Mouse (Mus musculus) forebrain, embryonic 15.5 days (tissue): ENCODE results near the gene Twf1. TPM values are rescaled to one million over a fixed set of nuclear protein-coding genes. Genes with fewer than 3 reads are reported as not detected.

Experiments
- ATAC-seq: fragments of 200-750 bp; cut with Nextera tagmentation; replicated peaks from 2 replicates; pipeline ENCODE4 v1.8.0; 2017; ENCODE audit warnings: mild to moderate bottlenecking, moderate TSS enrichment, moderate library complexity
- H3K27ac ChIP-seq: fragments of 300-500 bp; sonication (generic); replicated peaks from 2 replicates; pipeline ENCODE4 v1.5.1; 2015; ENCODE audit warnings: mild to moderate bottlenecking, inconsistent platforms
- H3K27me3 ChIP-seq: fragments of 300-500 bp; sonication (generic); 2 replicates; pipeline ENCODE4 v1.6.1; 2015; ENCODE audit warnings: inconsistent platforms
- H3K36me3 ChIP-seq: fragments of 300-500 bp; sonication (generic); 2 replicates; pipeline ENCODE4 v1.6.1; 2015; ENCODE audit warnings: mild to moderate bottlenecking, inconsistent platforms
- H3K4me1 ChIP-seq: fragments of 300-500 bp; sonication (generic); 2 replicates; pipeline ENCODE4 v1.6.1; 2015; ENCODE audit warnings: inconsistent platforms
- H3K4me2 ChIP-seq: fragments of 300-500 bp; sonication (generic); replicated peaks from 2 replicates; pipeline ENCODE4 v1.6.1; 2015; ENCODE audit warnings: mild to moderate bottlenecking, inconsistent platforms
- H3K4me3 ChIP-seq: fragments of 300-500 bp; sonication (generic); 2 replicates; pipeline ENCODE4 v1.5.1; 2015; ENCODE audit warnings: mild to moderate bottlenecking, inconsistent platforms
- H3K9ac ChIP-seq: fragments of 300-500 bp; sonication (generic); replicated peaks from 2 replicates; pipeline ENCODE4 v1.6.1; 2015; ENCODE audit warnings: mild to moderate bottlenecking, inconsistent platforms
- H3K9me3 ChIP-seq: fragments of 300-500 bp; sonication (generic); 2 replicates; pipeline ENCODE4 v1.6.1; 2016; ENCODE audit warnings: inconsistent platforms
- WGBS: fragments of 180-500 bp; shearing (Covaris S2); methylation state at CpG from one replicate; pipeline ENCODE4 v1.1.7; 2015; ENCODE audit warnings: mixed read lengths; 5-methylcytosine and 5-hydroxymethylcytosine counted together
- polyA plus RNA-seq: library from polyadenylated mRNA; unstranded; fragments of >200 nt; fragmentation: Nextera tagmentation; extraction: Ambion mirVana; gene quantifications from 2 replicates; pipeline ENCODE4 v1.2.1, GENCODE M21; 2015

The Twf1 gene
- polyA plus RNA-seq, 1 experiment from 2014 or later: 98.6 TPM

- H3K9me3 ChIP-seq: no peaks in the 10 kb centered on the region
- no peaks in the 10 kb centered on the region for H3K36me3 ChIP-seq
- H3K27ac ChIP-seq: no peak overlapping the region
- ATAC-seq: no peak
- H3K4me3 ChIP-seq: no peak overlapping the region
- no peaks in the 10 kb centered on the region for H3K4me1 ChIP-seq
- H3K4me2 ChIP-seq: no peak overlapping the region
- H3K9ac ChIP-seq: no peak overlapping the region
- whole genome bisulfite sequencing: 90% methylated on average over 10 of the region's 10 CpGs
- no peaks in the 10 kb centered on the region for H3K27me3 ChIP-seq
Observed at GRCm38 (mm10) chr15:94568496-94569182, 21.1 kb downstream of the Twf1 start.

- Histone ChIP-seq H3K9me3 (no peaks in the 10 kb centered on the region), H3K4me2 (no peak overlapping the region), H3K36me3 (no peaks in the 10 kb centered on the region), H3K4me3 (no peak overlapping the region), H3K4me1 (no peaks in the 10 kb centered on the region), H3K27ac (no peak overlapping the region), H3K27me3 (no peaks in the 10 kb centered on the region), H3K9ac (no peak overlapping the region)
- no peak for ATAC-seq
- 91% methylated on average over 9 of the region's 9 CpGs for WGBS
Observed at GRCm38 (mm10) chr15:94565854-94566253, 23.8 kb downstream of the Twf1 start.

GRCm38 (mm10) chr15:94564909-94565308, 24.8 kb downstream of the Twf1 start:
- no peaks in the 10 kb centered on the region for H3K36me3 ChIP-seq
- no peaks in the 10 kb centered on the region for H3K4me1 ChIP-seq
- no peak overlapping the region for H3K4me2 ChIP-seq
- H3K4me3 ChIP-seq: no peak overlapping the region
- H3K27me3 ChIP-seq: no peaks in the 10 kb centered on the region
- no peak overlapping the region for H3K27ac ChIP-seq
- ATAC-seq: no peak
- WGBS: 79% methylated on average over 2 of the region's 2 CpGs
- H3K9ac ChIP-seq: no peak overlapping the region
- no peaks in the 10 kb centered on the region for H3K9me3 ChIP-seq

GRCm38 (mm10) chr15:94558895-94559656, 30.6 kb downstream of the Twf1 start:
- no peak overlapping the region for H3K4me3 ChIP-seq
- no peak for ATAC-seq
- 87% methylated on average over 17 of the region's 17 CpGs for WGBS
- H3K27ac ChIP-seq: no peak overlapping the region
- no peaks in the 10 kb centered on the region for H3K36me3 ChIP-seq
- H3K4me1 ChIP-seq: no peaks in the 10 kb centered on the region
- no peak overlapping the region for H3K9ac ChIP-seq
- H3K27me3 ChIP-seq: no peaks in the 10 kb centered on the region
- no peaks in the 10 kb centered on the region for H3K9me3 ChIP-seq
- H3K4me2 ChIP-seq: no peak overlapping the region

- Histone ChIP-seq H3K4me3 (no peak overlapping the region), H3K27me3 (no peaks in the 10 kb centered on the region), H3K4me1 (no peaks in the 10 kb centered on the region), H3K36me3 (no peaks in the 10 kb centered on the region), H3K4me2 (no peak overlapping the region), H3K9ac (no peak overlapping the region), H3K27ac (no peak overlapping the region), H3K9me3 (no peaks in the 10 kb centered on the region)
- ATAC-seq: peak; percentile 63; the same call in 1 of the 2 replicates
- 18% methylated on average over 7 of the region's 7 CpGs for WGBS
Observed at GRCm38 (mm10) chr15:94557442-94557841, 32.2 kb downstream of the Twf1 start.

GRCm38 (mm10) chr15:94553536-94553935, 36.2 kb downstream of the Twf1 start:
- Histone ChIP-seq H3K36me3 (no peaks in the 10 kb centered on the region), H3K9ac (no peak overlapping the region), H3K4me3 (no peak overlapping the region), H3K9me3 (no peaks in the 10 kb centered on the region), H3K4me2 (no peak overlapping the region), H3K4me1 (no peaks in the 10 kb centered on the region), H3K27ac (no peak overlapping the region), H3K27me3 (no peaks in the 10 kb centered on the region)
- 90% methylated on average over 9 of the region's 9 CpGs for WGBS
- ATAC-seq: no peak

- H3K4me2 ChIP-seq: no peak overlapping the region
- 0 out of 2 replicates have a peak, but pooled peaks cover 11% of the 10 kb centered on the region for H3K4me1 ChIP-seq
- H3K27me3 ChIP-seq: no peaks in the 10 kb centered on the region
- no peak overlapping the region for H3K27ac ChIP-seq
- WGBS: 89% methylated on average over 4 of the region's 4 CpGs
- H3K9ac ChIP-seq: no peak overlapping the region
- H3K4me3 ChIP-seq: no peak overlapping the region
- ATAC-seq: no peak
- H3K36me3 ChIP-seq: no peaks in the 10 kb centered on the region
- H3K9me3 ChIP-seq: no peaks in the 10 kb centered on the region
Observed at GRCm38 (mm10) chr15:94544844-94545243, 44.8 kb downstream of the Twf1 start.

GRCm38 (mm10) chr15:94544052-94544636, 45.5 kb downstream of the Twf1 start:
- H3K4me2 ChIP-seq: peak overlapping the region; percentile 70
- H3K27me3 ChIP-seq: no peaks in the 10 kb centered on the region
- no peak for ATAC-seq
- H3K27ac ChIP-seq: 0 out of 2 replicates have a peak overlapping the region, but pooled peaks have one; percentile 20
- 40% methylated on average over 9 of the region's 9 CpGs for WGBS
- H3K36me3 ChIP-seq: no peaks in the 10 kb centered on the region
- H3K9ac ChIP-seq: peak overlapping the region; percentile 53
- H3K4me1 ChIP-seq: 0 out of 2 replicates have a peak, but pooled peaks cover 11% of the 10 kb centered on the region
- no peaks in the 10 kb centered on the region for H3K9me3 ChIP-seq
- peak overlapping the region; percentile 74 for H3K4me3 ChIP-seq

- Histone ChIP-seq H3K4me3 (peak within 1 kb of the TSS; percentile 74), H3K36me3 (no peaks in the 10 kb centered on the region), H3K27me3 (no peaks in the 10 kb centered on the region), H3K9me3 (no peaks in the 10 kb centered on the region), H3K4me2 (peak within 1 kb of the TSS; percentile 70), H3K4me1 (0 out of 2 replicates have a peak, but pooled peaks cover 11% of the 10 kb centered on the region), H3K9ac (peak within 1 kb of the TSS; percentile 53), H3K27ac (0 out of 2 replicates have a peak within 1 kb of the TSS, but pooled peaks have one; percentile 20)
- ATAC-seq: peak; percentile 99
- under 1% methylated on average over 45 of the region's 45 CpGs for WGBS
Observed at GRCm38 (mm10) chr15:94543409-94544051, 46.2 kb downstream of the Twf1 start, which contains the start of the genes Pus7l and Irak4. Gene Pus7l (minus strand): TSS chr15:94543547. Gene Irak4 (plus strand): TSS chr15:94543643.

GRCm38 (mm10) chr15:94542567-94543408, 46.9 kb downstream of the Twf1 start:
- H3K27ac ChIP-seq: no peak overlapping the region
- WGBS: 9% methylated on average over 22 of the region's 22 CpGs
- H3K36me3 ChIP-seq: no peaks in the 10 kb centered on the region
- H3K9ac ChIP-seq: peak overlapping the region; percentile 53
- H3K9me3 ChIP-seq: no peaks in the 10 kb centered on the region
- peak overlapping the region; percentile 70 for H3K4me2 ChIP-seq
- peak; percentile 92 for ATAC-seq
- H3K4me1 ChIP-seq: 0 out of 2 replicates have a peak, but pooled peaks cover 11% of the 10 kb centered on the region
- H3K4me3 ChIP-seq: peak overlapping the region; percentile 74
- no peaks in the 10 kb centered on the region for H3K27me3 ChIP-seq

- Histone ChIP-seq H3K4me1 (0 out of 2 replicates have a peak, but pooled peaks cover 11% of the 10 kb centered on the region), H3K27me3 (no peaks in the 10 kb centered on the region), H3K27ac (no peak overlapping the region), H3K4me2 (no peak overlapping the region), H3K36me3 (no peaks in the 10 kb centered on the region), H3K9me3 (no peaks in the 10 kb centered on the region), H3K9ac (no peak overlapping the region), H3K4me3 (no peak overlapping the region)
- 93% methylated on average over 3 of the region's 3 CpGs for WGBS
- no peak for ATAC-seq
Observed at GRCm38 (mm10) chr15:94539296-94539695, 50.4 kb downstream of the Twf1 start.
